Mouse (Mus musculus) CH12.LX (cell line): Measurements from ENCODE around the gene Ankrd36. TPM values are rescaled to one million over a fixed set of nuclear protein-coding genes. Genes with fewer than 3 reads are reported as not detected.

Source experiments
- DNase-seq: peaks from one replicate; pipeline ENCODE4 v3.0.0-alpha.2; 2013; ENCODE audit errors: extremely low read depth
- H3K27ac ChIP-seq: 2 replicates; pipeline ENCODE4 v1.5.1; 2012; ENCODE audit warnings: low read depth, mild to moderate bottlenecking, control low read depth, moderate library complexity; ENCODE audit not compliant: insufficient read depth
- H3K27me3 ChIP-seq: replicated peaks from 2 replicates; pipeline ENCODE3; 2012; ENCODE audit warnings: inconsistent platforms
- H3K36me3 ChIP-seq, 2 experiments: replicated peaks in 1 of 2; 2 replicates each; pipeline versions ENCODE3 to v1.6.1; 2012; ENCODE audit warnings: inconsistent platforms in 1 of 2, low read length in 1 of 2, mild to moderate bottlenecking in 1 of 2, mixed read lengths in 1 of 2, moderate library complexity in 1 of 2; ENCODE audit not compliant: control insufficient read depth in 1 of 2, insufficient read depth in 1 of 2
- H3K4me1 ChIP-seq, 2 experiments: 2 replicates each; pipeline ENCODE4 v1.6.1; 2012; ENCODE audit warnings: inconsistent platforms in 1 of 2, moderate library complexity in 1 of 2; ENCODE audit not compliant: insufficient read depth in 2 of 2, control insufficient read depth in 1 of 2
- H3K4me2 ChIP-seq: 2 replicates; pipeline ENCODE4 v1.6.1; 2012; ENCODE audit warnings: low read depth, mild to moderate bottlenecking, control low read depth; ENCODE audit not compliant: poor library complexity, insufficient read depth, severe bottlenecking
- H3K4me3 ChIP-seq, 3 experiments: fragments of 150-350 bp in 1 of 3; sonication (generic) in 1 of 3; replicated peaks in 1 of 3; 2 replicates each; pipeline versions ENCODE3 to v1.5.1; 2011 to 2012; ENCODE audit warnings: low read depth in 2 of 3, low read length in 2 of 3, mild to moderate bottlenecking in 2 of 3, moderate library complexity in 2 of 3, control low read depth in 1 of 3, improper control_type of control experiment in 1 of 3, inconsistent platforms in 1 of 3, mixed read lengths in 1 of 3; ENCODE audit not compliant: poor library complexity in 1 of 3
- H3K79me2 ChIP-seq: replicated peaks from 2 replicates; pipeline ENCODE4 v1.6.1; 2012; ENCODE audit warnings: mild to moderate bottlenecking, moderate library complexity; ENCODE audit not compliant: control insufficient read depth, poor library complexity, insufficient read depth, severe bottlenecking; ENCODE audit errors: extremely low read depth
- H3K9ac ChIP-seq: 2 replicates; pipeline ENCODE4 v1.6.1; 2012; ENCODE audit warnings: low read depth, mild to moderate bottlenecking, control low read depth, moderate library complexity; ENCODE audit not compliant: insufficient read depth
- H3K9me3 ChIP-seq: replicated peaks from 2 replicates; pipeline ENCODE3; 2012; ENCODE audit warnings: low read length, inconsistent platforms, mixed read lengths
- CHD1 ChIP-seq: IDR thresholded peaks from 2 replicates; pipeline ENCODE4 v1.6.1; 2012; ENCODE audit warnings: low read depth, low read length, improper control_type of control experiment, inconsistent platforms
- CTCF ChIP-seq, 2 experiments: IDR thresholded peaks in 1 of 2; conservative IDR thresholded peaks in 1 of 2; 2 replicates each; pipeline ENCODE4 v1.5.1; 2011 to 2012; ENCODE audit warnings: low read depth in 2 of 2, low read length in 2 of 2, improper control_type of control experiment in 1 of 2, inconsistent platforms in 1 of 2, mild to moderate bottlenecking in 1 of 2, moderate library complexity in 1 of 2
- E2F4 ChIP-seq: IDR thresholded peaks from 2 replicates; pipeline ENCODE4 v1.6.1; 2011; ENCODE audit warnings: low read depth, low read length, improper control_type of control experiment; ENCODE audit not compliant: insufficient replicate concordance
- ETS1 ChIP-seq: conservative IDR thresholded peaks from 2 replicates; pipeline ENCODE4 v1.6.1; 2012; ENCODE audit warnings: low read depth, mild to moderate bottlenecking, inconsistent platforms, low read length, improper control_type of control experiment, moderate library complexity
- HCFC1 ChIP-seq: IDR thresholded peaks from 2 replicates; pipeline ENCODE4 v1.6.1; 2012; ENCODE audit warnings: low read depth, mild to moderate bottlenecking, inconsistent platforms, low read length, improper control_type of control experiment
- IRF4 ChIP-seq: IDR thresholded peaks from 2 replicates; pipeline ENCODE4 v1.6.1; 2014; ENCODE audit warnings: low read depth, mild to moderate bottlenecking, inconsistent platforms, low read length, improper control_type of control experiment
- KAT2A ChIP-seq: IDR thresholded peaks from 2 replicates; pipeline ENCODE4 v1.6.1; 2012; ENCODE audit warnings: low read length, improper control_type of control experiment, inconsistent platforms; ENCODE audit not compliant: insufficient replicate concordance
- MAFK ChIP-seq: IDR thresholded peaks from 2 replicates; pipeline ENCODE4 v1.6.1; 2011; ENCODE audit warnings: low read length, improper control_type of control experiment; ENCODE audit not compliant: insufficient replicate concordance
- MAX ChIP-seq: IDR thresholded peaks from 2 replicates; pipeline ENCODE4 v1.6.1; 2011; ENCODE audit warnings: low read length, improper control_type of control experiment
- MAZ ChIP-seq: IDR thresholded peaks from 2 replicates; pipeline ENCODE4 v1.6.1; 2012; ENCODE audit warnings: low read depth, mild to moderate bottlenecking, inconsistent platforms, low read length, improper control_type of control experiment, moderate library complexity
- MEF2A ChIP-seq: IDR thresholded peaks from 2 replicates; pipeline ENCODE4 v1.6.1; 2014; ENCODE audit warnings: low read depth, mild to moderate bottlenecking, inconsistent platforms, low read length, improper control_type of control experiment, borderline replicate concordance
- MYC ChIP-seq: IDR thresholded peaks from 2 replicates; pipeline ENCODE4 v1.6.1; 2011; ENCODE audit warnings: low read depth, mild to moderate bottlenecking, improper control_type of control experiment, low read length
- NRF1 ChIP-seq: IDR thresholded peaks from 2 replicates; pipeline ENCODE4 v1.6.1; 2014; ENCODE audit warnings: low read depth, mild to moderate bottlenecking, inconsistent platforms, low read length, improper control_type of control experiment, moderate library complexity
- POLR2AphosphoS2 ChIP-seq: IDR thresholded peaks from 2 replicates; pipeline ENCODE4 v1.6.1; 2011; ENCODE audit warnings: low read depth, low read length, improper control_type of control experiment
- SIN3A ChIP-seq: IDR thresholded peaks from 2 replicates; pipeline ENCODE4 v1.6.1; 2012; ENCODE audit warnings: low read length, improper control_type of control experiment, inconsistent platforms
- SMC3 ChIP-seq: IDR thresholded peaks from 2 replicates; pipeline ENCODE4 v1.6.1; 2011; ENCODE audit warnings: low read depth, low read length, improper control_type of control experiment
- TCF12 ChIP-seq: IDR thresholded peaks from 2 replicates; pipeline ENCODE4 v1.6.1; 2014; ENCODE audit warnings: low read depth, mild to moderate bottlenecking, inconsistent platforms, low read length, improper control_type of control experiment
- USF1 ChIP-seq: IDR thresholded peaks from 2 replicates; pipeline ENCODE4 v1.6.1; 2014; ENCODE audit warnings: low read depth, mild to moderate bottlenecking, inconsistent platforms, low read length, improper control_type of control experiment
- ZC3H11A ChIP-seq: IDR thresholded peaks from 2 replicates; pipeline ENCODE4 v1.6.1; 2012; ENCODE audit warnings: low read depth, mild to moderate bottlenecking, inconsistent platforms, low read length, improper control_type of control experiment
- ZMIZ1 ChIP-seq: IDR thresholded peaks from 2 replicates; pipeline ENCODE4 v1.6.1; 2012; ENCODE audit warnings: low read depth, mild to moderate bottlenecking, inconsistent platforms, low read length, improper control_type of control experiment
- ZNF384 ChIP-seq: IDR thresholded peaks from 2 replicates; pipeline ENCODE4 v1.6.1; 2012; ENCODE audit warnings: low read depth, low read length, improper control_type of control experiment, inconsistent platforms
- dilution Hi-C: fragments of 300-500 bp; cut with MboI; formaldehyde crosslinking; loops from 2 replicates; pipeline ENCODE4 v1.14.3; 2020; ENCODE audit warnings: low sequenced_read_pairs; ENCODE audit not compliant: extremely low pct_unique_long_range_greater_than_20kb, extremely low pct_ligation_motif_present
- in situ Hi-C: fragments of 300-500 bp; cut with MboI; formaldehyde crosslinking; loops from 3 replicates; pipeline ENCODE4 v1.14.3; 2019; ENCODE audit warnings: low sequenced_read_pairs, low pct_ligation_motif_present, low pct_unique_long_range_greater_than_20kb, mixed read lengths
- polyA plus RNA-seq: library from polyadenylated mRNA; unstranded; fragments of >175 nt; gene quantifications from 2 replicates; pipeline ENCODE4 v1.2.1, GENCODE M21; 2012; ENCODE audit warnings: low read depth; ENCODE audit not compliant: insufficient read length
- total RNA-seq, 2 experiments: library from RNA; depleted of rRNA; stranded (reverse); fragments of 300-350 nt in 1 of 2; fragments of >200 nt in 1 of 2; gene quantifications; 2 replicates each; pipeline ENCODE4 v1.2.3; 2012 to 2014

Ankrd36 gene
- total and polyA plus RNA-seq, 3 experiments = not detected

- Histone ChIP-seq H3K36me3 (peaks cover 3 to 45% of the 10 kb centered on the region in 2 experiments), H3K27me3 (no peaks in the 10 kb centered on the region), H3K4me2 (no peak overlapping the region), H3K9me3 (no peaks in the 10 kb centered on the region), H3K4me1 (peaks cover 13 to 34% of the 10 kb centered on the region in 2 experiments), H3K4me3 (no peak overlapping the region), H3K27ac (no peak overlapping the region), H3K9ac (no peak overlapping the region), H3K79me2 (peaks cover 16% of the 10 kb centered on the region)
- no peak for TF ChIP-seq MEF2A
- TF ChIP-seq HCFC1 = no peak
- no peak for TF ChIP-seq NRF1
- no peak for TF ChIP-seq IRF4
- no peak for TF ChIP-seq POLR2AphosphoS2
- no peak for TF ChIP-seq MAFK
- no peak for TF ChIP-seq ZNF384
- TF ChIP-seq KAT2A = no peak
- no peak for TF ChIP-seq TCF12
- TF ChIP-seq ETS1 = no peak
- dilution Hi-C loops = no loop called here
- DNase-seq = no peak
- in situ Hi-C loops = no loop called here
These were observed 162.9 kb downstream of the Ankrd36 start for GRCm38 (mm10) chr11:5732401-5732800.

GRCm38 (mm10) chr11:5734323-5734722 lies 164.8 kb downstream of the Ankrd36 start:
- Histone ChIP-seq H3K4me3 (no peak overlapping the region), H3K79me2 (peaks cover 16% of the 10 kb centered on the region), H3K9ac (no peak overlapping the region), H3K27ac (no peak overlapping the region), H3K9me3 (no peaks in the 10 kb centered on the region), H3K36me3 (peaks cover 3 to 40% of the 10 kb centered on the region in 2 experiments), H3K27me3 (no peaks in the 10 kb centered on the region), H3K4me1 (peaks cover 17 to 42% of the 10 kb centered on the region in 2 experiments), H3K4me2 (no peak overlapping the region)
- TF ChIP-seq MAX (no peak), CTCF (conservative IDR thresholded peaks at IDR 0.05 in 1 of 2, IDR thresholded peaks at IDR 0.05 in 1 of 2; ENCODE audit: low read depth in 2 of 2, low read length in 2 of 2) (no peak), ZMIZ1 (no peak), USF1 (no peak), ZC3H11A (no peak), MAZ (no peak), CHD1 (no peak), MYC (no peak), SIN3A (no peak), ETS1 (no peak), POLR2AphosphoS2 (no peak), NRF1 (no peak), HCFC1 (no peak), SMC3 (no peak), E2F4 (no peak), MEF2A (no peak)
- dilution Hi-C loops (no loop called here), in situ Hi-C loops (no loop called here)
- no peak for DNase-seq
